Mouse (Mus musculus) heart, embryonic 10.5 days (tissue): ENCODE data around the gene Rbfox1. TPM values are rescaled to one million over a fixed set of nuclear protein-coding genes. Genes with fewer than 3 reads are reported as not detected.
A peak's percentile ranks its signal among the peaks of the same experiment; 100 is the strongest.

Experiments
- DNase-seq: peaks from one replicate; pipeline ENCODE4 v3.0.0-alpha.2; 2017; ENCODE audit warnings: low spot score
- H3K27ac ChIP-seq: fragments of 300-500 bp; sonication (generic); 2 replicates; pipeline ENCODE4 v1.5.1; 2016; ENCODE audit warnings: mild to moderate bottlenecking
- H3K27me3 ChIP-seq: fragments of 300-500 bp; sonication (generic); 2 replicates; pipeline ENCODE4 v1.6.1; 2016; ENCODE audit warnings: mild to moderate bottlenecking; ENCODE audit not compliant: poor library complexity, insufficient read depth, severe bottlenecking
- H3K36me3 ChIP-seq: fragments of 300-500 bp; sonication (generic); 2 replicates; pipeline ENCODE4 v1.6.1; 2016; ENCODE audit warnings: mild to moderate bottlenecking, moderate library complexity
- H3K4me1 ChIP-seq: fragments of 300-500 bp; sonication (generic); 2 replicates; pipeline ENCODE4 v1.6.1; 2016; ENCODE audit warnings: mild to moderate bottlenecking
- H3K4me3 ChIP-seq: fragments of 300-500 bp; sonication (generic); 2 replicates; pipeline ENCODE4 v1.5.1; 2016; ENCODE audit warnings: mild to moderate bottlenecking, moderate library complexity
- H3K9me3 ChIP-seq: fragments of 300-500 bp; sonication (generic); 2 replicates; pipeline ENCODE4 v1.6.1; 2016; ENCODE audit warnings: mild to moderate bottlenecking, moderate library complexity
- WGBS: fragments of 180-500 bp; shearing (Covaris S2); methylation state at CpG from one replicate; pipeline ENCODE4 v1.1.7; 2016; 5-methylcytosine and 5-hydroxymethylcytosine counted together
- polyA plus RNA-seq: library from polyadenylated mRNA; unstranded; fragments of >200 nt; fragmentation: Nextera tagmentation; extraction: Ambion mirVana; gene quantifications from 2 replicates; pipeline ENCODE4 v1.2.1, GENCODE M21; 2016

Rbfox1 gene
- polyA plus RNA-seq, 1 experiment from 2014 or later: 2.8 TPM

DNA sequence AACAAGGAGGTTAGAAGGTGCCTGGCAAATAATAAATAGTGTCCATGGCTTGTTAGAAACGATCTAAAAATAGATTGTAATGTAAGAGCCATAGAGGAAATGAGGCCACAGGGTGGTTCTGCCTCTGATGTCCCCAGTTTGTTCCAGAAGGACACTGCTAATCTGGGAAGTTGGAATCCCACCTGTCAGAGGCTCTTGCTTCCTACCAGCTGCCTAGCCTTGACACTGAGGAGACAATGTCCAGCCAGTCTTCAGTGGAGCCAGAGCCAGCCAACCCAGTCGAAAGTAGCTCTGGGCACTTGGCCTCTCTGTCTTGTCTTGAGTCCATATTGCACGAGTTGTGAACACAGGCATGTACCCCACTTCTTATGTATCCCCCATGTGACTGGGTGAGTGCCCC is 1172.6 kb downstream of the Rbfox1 start:
- 60% methylated on average over 3 of the region's 3 CpGs for WGBS
- no peak for DNase-seq
- H3K27me3 ChIP-seq: no peaks in the 10 kb centered on the region
- no peak overlapping the region for H3K27ac ChIP-seq
- H3K36me3 ChIP-seq: no peaks in the 10 kb centered on the region
- H3K9me3 ChIP-seq: no peaks in the 10 kb centered on the region
- H3K4me3 ChIP-seq: no peak overlapping the region
- H3K4me1 ChIP-seq: peaks cover 5% of the 10 kb centered on the region; the same call in 1 of the 2 replicates

DNA sequence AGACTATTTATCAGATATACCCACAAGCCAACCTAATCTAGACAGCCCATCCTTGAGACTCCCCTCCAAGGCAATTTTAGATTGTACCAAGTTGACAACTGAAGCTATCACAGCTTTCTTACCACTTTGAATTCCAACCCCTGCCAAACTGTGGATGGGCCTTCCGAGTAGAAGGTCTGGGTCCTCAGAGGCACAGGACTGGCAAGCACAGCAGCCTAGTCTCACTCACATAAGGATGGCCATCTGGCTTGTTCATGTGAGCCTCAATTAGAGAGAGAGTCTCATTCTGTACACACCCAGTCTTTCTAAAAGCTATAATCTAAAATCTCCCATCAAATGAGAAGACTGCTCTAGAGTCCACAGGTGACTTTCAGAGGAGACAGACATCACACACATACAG is 1173.4 kb downstream of the Rbfox1 start:
- DNase-seq: no peak
- Histone ChIP-seq H3K27me3 (no peaks in the 10 kb centered on the region), H3K36me3 (no peaks in the 10 kb centered on the region), H3K27ac (no peak overlapping the region), H3K9me3 (no peaks in the 10 kb centered on the region), H3K4me1 (peaks cover 5% of the 10 kb centered on the region; the same call in 1 of the 2 replicates), H3K4me3 (no peak overlapping the region)
- WGBS: 71% methylated on average over 1 of the region's 1 CpGs

DNA sequence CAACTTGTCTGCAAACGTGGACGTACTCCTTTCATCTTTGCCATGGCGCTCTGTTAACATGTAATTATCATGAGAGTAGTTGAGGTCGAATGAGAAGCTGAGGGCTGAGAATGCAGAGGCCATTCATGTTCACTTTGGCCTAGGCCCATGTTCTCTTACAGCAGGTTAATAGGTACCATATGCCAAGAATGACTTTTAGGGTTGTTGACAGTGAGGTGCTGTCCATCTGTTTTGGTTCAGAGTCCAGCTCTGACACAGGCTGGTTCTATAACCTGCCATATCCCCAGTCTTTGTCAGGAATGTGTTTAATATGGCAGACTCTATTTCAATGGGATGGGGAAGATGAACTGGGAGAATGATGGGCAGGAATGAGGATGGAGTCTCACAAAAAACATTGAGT is 1174.4 kb downstream of the Rbfox1 start:
- Histone ChIP-seq H3K4me1 (peaks cover 5% of the 10 kb centered on the region; the same call in 1 of the 2 replicates), H3K4me3 (no peak overlapping the region), H3K9me3 (no peaks in the 10 kb centered on the region), H3K27me3 (no peaks in the 10 kb centered on the region), H3K36me3 (no peaks in the 10 kb centered on the region), H3K27ac (no peak overlapping the region)
- no peak for DNase-seq
- 88% methylated on average over 4 of the region's 4 CpGs for WGBS

DNA sequence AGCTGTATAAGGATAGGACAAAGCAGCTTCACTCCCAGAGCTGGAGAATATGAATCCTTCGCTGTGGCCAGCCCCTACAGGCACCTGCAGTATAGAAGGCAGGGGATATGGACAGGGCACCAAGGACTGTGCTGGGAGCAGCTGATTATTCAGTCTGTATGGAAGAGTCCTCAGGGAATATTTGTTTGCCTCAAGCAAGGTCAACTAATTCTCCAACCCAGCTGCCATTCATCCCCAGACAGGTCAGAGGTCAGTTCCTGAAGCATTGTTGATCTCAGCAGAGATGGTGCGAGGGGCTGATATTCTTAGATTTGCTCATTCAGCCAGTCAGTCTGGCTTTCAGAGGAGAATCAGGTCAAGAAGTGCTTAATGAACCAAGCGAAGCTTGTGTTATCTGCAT is 1175.7 kb downstream of the Rbfox1 start:
- no peaks in the 10 kb centered on the region for H3K36me3 ChIP-seq
- no peak overlapping the region for H3K4me3 ChIP-seq
- no peak for DNase-seq
- H3K9me3 ChIP-seq: no peaks in the 10 kb centered on the region
- no peak overlapping the region for H3K27ac ChIP-seq
- 77% methylated on average over 3 of the region's 3 CpGs for WGBS
- no peaks in the 10 kb centered on the region for H3K27me3 ChIP-seq
- H3K4me1 ChIP-seq: peaks cover 5% of the 10 kb centered on the region; the same call in 1 of the 2 replicates

DNA sequence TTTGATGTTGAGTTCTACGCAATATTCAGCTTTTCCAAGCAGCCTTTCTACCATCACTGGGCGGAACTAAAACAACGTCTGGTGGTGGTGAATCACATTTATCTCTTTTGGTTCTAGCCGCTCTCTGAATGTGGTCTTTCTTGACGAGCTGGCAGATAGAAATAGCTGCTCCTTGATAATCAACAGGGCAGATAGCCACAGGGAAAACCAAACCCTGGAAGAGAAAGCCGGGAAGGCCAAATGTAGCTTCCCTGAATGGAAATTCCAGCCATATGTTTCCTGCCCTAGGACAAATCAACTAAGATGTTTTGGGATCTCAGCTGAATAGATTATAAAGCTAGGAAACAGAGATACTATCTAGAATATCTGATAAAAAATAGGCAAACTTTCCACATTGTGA is 1177.4 kb downstream of the Rbfox1 start:
- Histone ChIP-seq H3K27ac (no peak overlapping the region), H3K4me3 (no peak overlapping the region), H3K27me3 (no peaks in the 10 kb centered on the region), H3K36me3 (no peaks in the 10 kb centered on the region), H3K9me3 (no peaks in the 10 kb centered on the region), H3K4me1 (peaks cover 5% of the 10 kb centered on the region; the same call in 1 of the 2 replicates)
- no peak for DNase-seq
- whole genome bisulfite sequencing: 57% methylated on average over 6 of the region's 6 CpGs

DNA sequence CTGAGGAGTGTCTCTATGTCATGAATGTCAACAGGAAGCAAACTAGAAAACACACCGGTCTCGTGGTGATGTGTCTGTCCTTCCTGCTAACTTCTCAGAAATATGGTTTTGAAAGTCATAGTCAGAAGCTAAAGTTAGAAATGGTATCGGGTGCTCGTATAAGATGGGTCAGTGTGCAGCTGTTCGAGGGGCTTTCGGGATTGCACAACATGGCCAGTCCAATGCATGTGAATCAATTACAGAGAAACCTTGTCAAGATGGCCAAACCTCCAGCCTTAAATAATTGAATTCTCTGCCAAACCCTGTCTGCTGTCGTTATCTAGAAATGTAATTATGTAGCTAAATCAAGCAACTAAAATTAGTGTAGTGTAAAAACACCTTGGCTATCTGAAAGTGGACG is 1182.0 kb downstream of the Rbfox1 start:
- no peak overlapping the region for H3K27ac ChIP-seq
- no peaks in the 10 kb centered on the region for H3K36me3 ChIP-seq
- no peaks in the 10 kb centered on the region for H3K27me3 ChIP-seq
- H3K4me3 ChIP-seq: no peak overlapping the region
- H3K9me3 ChIP-seq: no peaks in the 10 kb centered on the region
- DNase-seq: no peak
- H3K4me1 ChIP-seq: no peaks in the 10 kb centered on the region
- WGBS: 82% methylated on average over 8 of the region's 8 CpGs

DNA sequence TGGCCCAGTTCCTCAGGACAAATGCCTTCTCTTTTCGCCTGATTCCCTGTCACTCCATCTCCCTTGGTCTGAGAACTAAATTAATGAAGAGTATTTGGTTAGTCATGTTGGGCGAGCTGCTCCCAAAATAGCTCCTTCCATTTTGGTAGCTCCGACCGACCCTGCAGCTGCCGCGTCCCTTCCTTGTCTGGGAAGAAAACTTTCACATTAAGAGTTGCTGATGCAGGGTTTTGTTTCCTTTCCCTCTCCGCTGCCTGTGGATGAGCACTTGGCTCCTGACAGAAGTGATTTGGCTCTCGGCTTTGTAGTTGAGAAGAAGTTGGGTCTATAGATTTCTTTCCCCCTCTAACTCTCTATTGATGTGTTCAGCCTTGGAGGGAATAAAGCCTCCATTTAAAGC is 1184.4 kb downstream of the Rbfox1 start:
- H3K36me3 ChIP-seq: no peaks in the 10 kb centered on the region
- no peaks in the 10 kb centered on the region for H3K27me3 ChIP-seq
- no peak overlapping the region; the same call in 1 of the 2 replicates for H3K27ac ChIP-seq
- 41% methylated on average over 8 of the region's 8 CpGs for WGBS
- DNase-seq: no peak
- no peaks in the 10 kb centered on the region for H3K9me3 ChIP-seq
- no peaks in the 10 kb centered on the region for H3K4me1 ChIP-seq
- H3K4me3 ChIP-seq: peak overlapping the region; percentile 10; the same call in 1 of the 2 replicates

DNA sequence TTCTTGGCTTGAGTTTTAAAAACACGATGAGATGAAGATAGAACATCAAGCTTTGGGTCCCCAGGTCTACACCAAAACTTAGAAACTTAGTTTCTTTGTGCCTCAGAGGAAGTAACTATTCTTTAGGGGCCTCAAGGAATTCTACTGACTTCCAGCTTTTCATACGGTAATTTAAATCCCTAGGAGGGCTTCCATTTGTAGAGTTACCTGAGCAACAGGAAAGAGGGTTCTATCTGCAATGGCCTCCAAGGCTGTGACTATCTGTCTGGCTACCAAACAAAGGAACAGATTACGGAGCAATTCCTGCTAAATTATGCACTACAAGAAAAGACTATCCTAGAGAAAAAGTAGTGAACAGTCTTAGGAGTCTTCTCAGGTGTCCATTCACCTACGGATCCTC is 1189.6 kb downstream of the Rbfox1 start:
- Histone ChIP-seq H3K9me3 (no peaks in the 10 kb centered on the region), H3K4me3 (no peak overlapping the region), H3K36me3 (no peaks in the 10 kb centered on the region), H3K27me3 (no peaks in the 10 kb centered on the region), H3K27ac (no peak overlapping the region), H3K4me1 (no peaks in the 10 kb centered on the region)
- 79% methylated on average over 4 of the region's 4 CpGs for WGBS
- no peak for DNase-seq

DNA sequence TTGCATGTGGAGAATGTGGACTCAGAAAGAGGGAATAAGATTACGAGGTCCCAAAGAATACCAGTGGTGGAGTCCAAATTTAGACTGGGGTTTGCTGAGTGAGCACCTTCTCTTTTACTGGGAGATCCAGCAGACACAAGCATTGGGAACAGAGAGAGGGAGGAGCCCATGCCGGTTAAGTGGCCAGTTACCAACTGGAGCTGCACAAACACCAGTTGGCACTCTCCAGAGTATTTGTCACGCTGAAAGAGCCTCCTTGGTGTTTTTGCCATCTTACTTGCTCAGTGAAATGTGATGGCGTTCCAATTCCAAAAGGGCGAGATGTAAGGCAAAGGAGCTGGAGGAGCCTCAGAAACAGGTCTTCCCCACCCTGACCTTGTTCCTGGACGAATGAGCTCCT is 1190.6 kb downstream of the Rbfox1 start:
- 80% methylated on average over 6 of the region's 6 CpGs for WGBS
- H3K4me1 ChIP-seq: no peaks in the 10 kb centered on the region

DNA sequence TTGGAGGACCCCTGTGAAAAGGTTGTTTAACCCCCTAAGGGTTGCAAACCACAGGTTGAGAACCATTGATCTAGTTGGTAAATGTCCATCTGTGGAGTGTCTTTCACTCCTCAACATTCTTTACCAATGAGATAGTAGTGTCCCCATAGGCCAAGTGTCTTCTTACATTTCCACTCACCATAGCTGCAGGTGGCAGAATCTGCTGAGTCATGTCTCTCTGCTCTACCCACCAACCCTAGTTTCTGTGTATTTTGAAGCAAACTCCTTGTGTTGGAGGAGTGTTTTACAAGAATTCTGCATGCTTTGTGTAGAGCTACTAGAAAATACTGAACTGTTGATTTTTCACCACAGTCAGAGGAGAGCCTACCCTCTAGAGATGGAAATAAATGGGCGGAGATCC is 1191.2 kb downstream of the Rbfox1 start:
- no peaks in the 10 kb centered on the region for H3K9me3 ChIP-seq

More for the DNA sequence above, 1190.6 kb downstream of the Rbfox1 start:
- Histone ChIP-seq H3K4me3 (no peak overlapping the region), H3K36me3 (no peaks in the 10 kb centered on the region), H3K27me3 (no peaks in the 10 kb centered on the region), H3K27ac (no peak overlapping the region), H3K9me3 (no peaks in the 10 kb centered on the region)
- no peak for DNase-seq

DNA sequence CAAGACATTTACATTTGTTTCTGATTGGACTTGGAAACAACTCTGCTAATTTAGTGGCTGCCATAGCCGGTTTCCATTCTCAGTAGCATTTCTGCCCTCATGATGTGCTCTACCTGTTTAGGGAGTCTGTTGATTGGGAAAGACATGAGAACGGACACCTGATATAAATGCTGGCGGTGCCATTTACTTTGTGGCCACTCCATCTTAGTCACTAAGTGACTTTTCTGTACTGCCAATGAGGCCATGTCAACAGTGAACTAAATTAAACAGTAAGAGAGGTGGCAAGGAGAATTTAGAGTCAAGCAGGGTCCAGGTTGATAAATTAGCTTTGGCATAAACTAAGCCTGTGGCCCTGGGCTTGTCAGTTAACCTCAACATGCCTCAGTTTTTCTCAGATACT is 1191.6 kb downstream of the Rbfox1 start:
- no peaks in the 10 kb centered on the region for H3K4me1 ChIP-seq
- H3K27me3 ChIP-seq: no peaks in the 10 kb centered on the region
- no peak overlapping the region for H3K4me3 ChIP-seq
- H3K36me3 ChIP-seq: no peaks in the 10 kb centered on the region
- no peak for DNase-seq
- WGBS: 86% methylated on average over 3 of the region's 3 CpGs
- no peak overlapping the region for H3K27ac ChIP-seq
- no peaks in the 10 kb centered on the region for H3K9me3 ChIP-seq

More for the DNA sequence above, 1191.2 kb downstream of the Rbfox1 start:
- Histone ChIP-seq H3K4me1 (no peaks in the 10 kb centered on the region), H3K27ac (no peak overlapping the region), H3K27me3 (no peaks in the 10 kb centered on the region), H3K36me3 (no peaks in the 10 kb centered on the region), H3K4me3 (no peak overlapping the region)
- WGBS: 93% methylated on average over 1 of the region's 1 CpGs
- no peak for DNase-seq

DNA sequence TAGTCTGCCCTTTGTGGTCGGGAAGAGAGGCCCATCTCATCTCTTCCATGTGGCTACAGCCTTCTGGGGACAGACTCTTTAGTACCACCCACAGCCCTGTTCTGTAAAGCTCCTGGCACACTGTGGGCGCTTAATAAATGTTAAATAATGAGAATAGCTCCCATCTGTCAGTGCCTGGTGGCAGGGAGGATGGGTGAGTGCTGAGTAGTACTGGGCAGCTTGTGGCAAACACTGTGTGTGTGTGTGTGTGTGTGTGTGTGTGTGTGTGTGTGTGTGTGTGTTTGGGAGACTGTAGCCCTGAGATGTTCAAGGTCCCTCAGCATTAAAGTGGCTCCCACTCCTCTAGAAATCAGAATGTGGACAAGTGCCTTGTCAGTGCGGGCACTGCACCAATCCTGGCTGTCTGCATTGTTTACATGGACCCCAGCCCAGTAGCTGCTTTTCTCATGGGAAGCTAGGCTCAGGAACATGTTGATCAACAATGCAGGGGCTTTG is 1196.0 kb downstream of the Rbfox1 start:
- H3K4me3 ChIP-seq: no peak overlapping the region
- no peaks in the 10 kb centered on the region for H3K9me3 ChIP-seq
- 0 out of 2 replicates have a peak, but pooled peaks cover 6% of the 10 kb centered on the region for H3K4me1 ChIP-seq
- no peaks in the 10 kb centered on the region for H3K27me3 ChIP-seq
- WGBS: 82% methylated on average over 3 of the region's 3 CpGs
- H3K27ac ChIP-seq: no peak overlapping the region
- no peaks in the 10 kb centered on the region for H3K36me3 ChIP-seq
- no peak for DNase-seq

DNA sequence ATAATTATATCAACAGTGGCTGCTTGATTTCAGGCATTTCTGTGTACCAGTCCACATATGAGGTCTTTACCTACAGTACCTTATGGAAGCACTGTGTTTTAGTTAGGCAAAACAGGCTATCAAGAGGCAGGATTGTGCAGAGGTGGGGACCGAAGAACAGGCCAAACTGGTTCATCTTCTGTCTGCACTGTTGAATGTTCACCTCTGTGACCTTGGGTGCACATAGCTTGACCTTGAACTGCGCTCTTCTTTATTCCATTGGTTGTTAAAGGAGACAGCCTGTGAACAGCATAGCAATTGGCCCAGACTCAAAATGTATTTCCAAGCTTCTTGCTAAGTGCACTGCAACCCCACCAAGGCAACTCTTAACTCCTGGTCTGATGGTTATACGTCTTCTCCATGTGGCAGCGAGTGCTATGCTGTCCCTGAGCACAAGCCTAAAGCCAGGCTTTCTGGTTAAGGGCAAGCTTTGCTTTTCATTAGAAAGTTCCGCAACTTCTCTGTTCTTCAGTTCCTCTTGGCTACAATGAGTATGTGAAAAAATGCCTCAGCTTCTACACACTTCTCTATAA is 1196.6 kb downstream of the Rbfox1 start:
- Histone ChIP-seq H3K4me1 (0 out of 2 replicates have a peak, but pooled peaks cover 6% of the 10 kb centered on the region), H3K9me3 (no peaks in the 10 kb centered on the region), H3K27ac (no peak overlapping the region), H3K27me3 (no peaks in the 10 kb centered on the region), H3K36me3 (no peaks in the 10 kb centered on the region), H3K4me3 (no peak overlapping the region)
- peak; percentile 53 for DNase-seq
- WGBS: 85% methylated on average over 5 of the region's 5 CpGs

DNA sequence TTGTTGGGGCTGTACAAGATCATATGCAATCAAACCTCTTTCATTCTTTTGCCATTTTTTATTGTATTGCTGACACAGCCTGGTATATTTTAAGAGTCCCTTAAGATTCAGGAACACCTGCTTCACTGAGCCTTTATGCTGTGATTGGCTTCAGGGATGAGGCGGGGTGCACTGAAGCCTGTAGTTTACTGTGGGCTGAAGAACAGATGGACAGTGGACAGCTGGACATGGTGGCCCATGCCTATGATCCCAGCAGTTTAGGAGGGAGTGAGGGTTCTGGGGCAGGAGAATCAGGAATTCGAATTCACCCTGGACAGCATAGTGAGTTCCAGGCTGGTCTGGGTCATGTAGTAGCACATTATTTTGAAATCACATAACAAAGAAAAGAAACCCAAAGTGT is 1198.8 kb downstream of the Rbfox1 start:
- H3K4me1 ChIP-seq: 0 out of 2 replicates have a peak, but pooled peaks cover 6% of the 10 kb centered on the region
- DNase-seq: no peak
- WGBS: 79% methylated on average over 2 of the region's 2 CpGs

More for the DNA sequence above, 1198.8 kb downstream of the Rbfox1 start:
- Histone ChIP-seq H3K4me3 (no peak overlapping the region), H3K27me3 (no peaks in the 10 kb centered on the region), H3K36me3 (no peaks in the 10 kb centered on the region), H3K27ac (no peak overlapping the region), H3K9me3 (no peaks in the 10 kb centered on the region)
